Mouse (Mus musculus) erythroblast, embryonic 14.5 days (primary cell): Measurements from ENCODE around the gene Cds1.

Experiments used
- GATA1 ChIP-seq: IDR thresholded peaks from 2 replicates; pipeline ENCODE4 v1.6.1; 2012; ENCODE audit warnings: low read length, inconsistent platforms, mixed read lengths
- TAL1 ChIP-seq: IDR thresholded peaks from 3 replicates; pipeline ENCODE4 v1.6.1; 2012; ENCODE audit warnings: low read length, inconsistent platforms, mixed read lengths

GRCm38 (mm10) chr5:101855475-101855874 lies 90.5 kb downstream of the Cds1 start:
- no peak for TF ChIP-seq GATA1
- no peak for TF ChIP-seq TAL1
